Mouse (Mus musculus) WW6 (cell line): Measurements from ENCODE around the gene Ddx47.

Source experiments
- DNase-seq: peaks from one replicate; pipeline ENCODE4 v3.0.0-alpha.2; 2013; ENCODE audit warnings: low read depth, low spot score

Gene Ddx47

GRCm38 (mm10) chr6:135068221-135068620 lies 56.8 kb downstream of the Ddx47 start:
- no peak for DNase-seq

DNA sequence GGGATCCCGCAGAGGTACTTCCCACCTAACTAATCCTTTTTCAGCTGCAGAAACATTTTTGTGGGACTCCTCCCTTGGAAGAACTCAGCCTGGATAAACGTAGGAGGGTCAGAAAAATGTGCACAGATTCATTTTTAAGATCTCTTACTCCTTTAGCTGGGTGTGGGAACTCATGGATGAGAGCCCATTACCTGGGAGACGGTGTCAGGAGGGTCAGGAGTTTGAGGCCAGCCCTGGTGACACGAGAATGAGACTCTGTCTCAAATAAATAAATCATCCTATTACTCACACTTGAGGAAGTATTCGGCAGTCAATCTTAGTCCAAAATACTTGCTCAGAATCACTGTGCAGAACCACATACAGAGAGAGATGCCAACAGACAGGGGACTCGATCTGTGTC lies 58.4 kb downstream of the Ddx47 start:
- DNase-seq = no peak

DNA sequence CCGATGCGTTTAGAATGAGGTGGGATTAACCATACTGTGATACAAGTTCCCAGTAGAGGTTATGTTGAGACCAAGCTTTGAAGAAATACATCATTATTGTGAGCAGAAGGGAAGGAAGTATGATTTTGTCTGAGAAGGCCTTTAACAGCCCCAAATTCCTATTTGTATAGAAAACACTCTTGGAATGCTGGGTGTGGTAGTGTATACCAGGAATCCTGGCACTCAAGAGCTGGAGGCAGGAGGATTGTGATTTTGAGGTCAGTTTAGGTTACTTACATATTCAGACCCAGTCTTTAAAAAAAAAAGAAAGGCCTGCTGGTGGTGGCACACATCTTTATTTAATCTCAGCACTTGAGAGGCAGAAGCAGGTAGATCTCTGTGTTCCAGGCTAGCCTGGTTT lies 58.9 kb downstream of the Ddx47 start:
- DNase-seq = no peak
